11 mouse cellular contexts compared by ENCODE assay signal in genomic region chr7:117699343-117699985, GRCm38 (mm10).
DNase-seq lines count a peak whose midpoint lies in the region; ATAC-seq lines count a peak whose summit lies in the region.
"Had no signal": no experiment of that assay in that cellular context is flagged by ENCODE, and none has a peak within 500 bp of the region (broad histone marks: within the 10 kb centered on the region; RNA-seq: fewer than 3 reads in every experiment).

No protein-coding gene starts in this region.

- no peak overlapping the region for H3K4me3 ChIP-seq in midbrain, embryonic 11.5 days (ENCODE audit: low read depth, low read length)
- no peak overlapping the region for H3K4me3 ChIP-seq in midbrain, embryonic 10.5 days
- H3K4me3 ChIP-seq in hindbrain, embryonic 12.5 days, result no peak overlapping the region
- no peak overlapping the region for H3K4me3 ChIP-seq in kidney, embryonic 15.5 days (replicated peaks)
- H3K4me3 ChIP-seq: myocyte had no signal

- no peaks in the 10 kb centered on the region for H3K36me3 ChIP-seq in midbrain, embryonic 11.5 days (ENCODE audit: control insufficient read depth, insufficient read depth, low read length)
- H3K36me3 ChIP-seq in midbrain, embryonic 10.5 days, result no peaks in the 10 kb centered on the region
- no peaks in the 10 kb centered on the region for H3K36me3 ChIP-seq in hindbrain, embryonic 12.5 days
- no peaks in the 10 kb centered on the region for H3K36me3 ChIP-seq in kidney, embryonic 15.5 days

- DNase-seq in midbrain, embryonic 11.5 days (ENCODE audit: low spot score, missing footprints), result peak; percentile 85
- DNase-seq in midbrain, embryonic 10.5 days (ENCODE audit: low spot score), result no peak
- DNase-seq in left cerebral cortex, postnatal 25 days (ENCODE audit: low spot score in 2 of 2), result peak; percentile 79 to 92
- DNase-seq in right cerebral cortex, postnatal 25 days, result peak; percentile 68
- no peak for DNase-seq in kidney, adult 9 months
- DNase-seq: adrenal gland, postnatal 25 days; kidney, postnatal 10 days had no signal

- no peak overlapping the region for H3K27ac ChIP-seq in midbrain, embryonic 11.5 days (ENCODE audit: low read depth, low read length)
- no peak overlapping the region for H3K27ac ChIP-seq in midbrain, embryonic 10.5 days (replicated peaks)
- H3K27ac ChIP-seq in hindbrain, embryonic 12.5 days, result 0 out of 2 replicates have a peak overlapping the region, but pooled peaks have one; percentile 55
- H3K27ac ChIP-seq in kidney, embryonic 15.5 days, result no peak overlapping the region

- WGBS in midbrain, embryonic 11.5 days, result 72% methylated on average over 4 of the region's 4 CpGs
- WGBS in midbrain, embryonic 10.5 days, result 81% methylated on average over 4 of the region's 4 CpGs
- 73% methylated on average over 4 of the region's 4 CpGs for WGBS in hindbrain, embryonic 12.5 days
- 70% methylated on average over 4 of the region's 4 CpGs for WGBS in kidney, embryonic 15.5 days

- peak; percentile 40; the same call in 1 of the 2 replicates for ATAC-seq in midbrain, embryonic 11.5 days (ENCODE audit: low FRiP score)
- ATAC-seq in hindbrain, embryonic 12.5 days (ENCODE audit: low FRiP score), result peak; percentile 54
- ATAC-seq in kidney, embryonic 15.5 days (replicated peaks; ENCODE audit: low FRiP score), result no peak
- no peak for ATAC-seq in erythroid progenitor cell, adult 5-6 weeks (replicated peaks; ENCODE audit: low FRiP score, poor library complexity, severe bottlenecking)

- H3K4me1 ChIP-seq in midbrain, embryonic 11.5 days (ENCODE audit: control insufficient read depth, insufficient read depth, low read length), result no peaks in the 10 kb centered on the region
- peaks cover 8% of the 10 kb centered on the region for H3K4me1 ChIP-seq in midbrain, embryonic 10.5 days
- H3K4me1 ChIP-seq in hindbrain, embryonic 12.5 days, result peaks cover 5% of the 10 kb centered on the region; the same call in 1 of the 2 replicates
- H3K4me1 ChIP-seq in kidney, embryonic 15.5 days, result no peaks in the 10 kb centered on the region

- H3K9ac ChIP-seq in midbrain, embryonic 11.5 days (ENCODE audit: low read length), result no peak overlapping the region
- H3K9ac ChIP-seq in hindbrain, embryonic 12.5 days, result no peak overlapping the region
- no peak overlapping the region for H3K9ac ChIP-seq in kidney, embryonic 15.5 days

- no peaks in the 10 kb centered on the region for H3K27me3 ChIP-seq in midbrain, embryonic 11.5 days (ENCODE audit: control insufficient read depth, insufficient read depth, low read length)
- H3K27me3 ChIP-seq in midbrain, embryonic 10.5 days (ENCODE audit: low read depth, poor library complexity, severe bottlenecking), result no peaks in the 10 kb centered on the region
- H3K27me3 ChIP-seq in hindbrain, embryonic 12.5 days, result no peaks in the 10 kb centered on the region
- H3K27me3 ChIP-seq in kidney, embryonic 15.5 days, result no peaks in the 10 kb centered on the region

- intact Hi-C loops in left cerebral cortex, postnatal 25 days (cut with DNase I), result loop anchor here (2.0 kb wide), 1 partner anchor 221 kb away; no protein-coding TSS in a partner anchor

- no peak overlapping the region for H3K4me2 ChIP-seq in midbrain, embryonic 11.5 days
- H3K4me2 ChIP-seq in hindbrain, embryonic 12.5 days (replicated peaks), result no peak overlapping the region
- no peak overlapping the region for H3K4me2 ChIP-seq in kidney, embryonic 15.5 days

- H3K9me3 ChIP-seq in midbrain, embryonic 11.5 days (ENCODE audit: control insufficient read depth, low read length), result no peaks in the 10 kb centered on the region
- no peaks in the 10 kb centered on the region for H3K9me3 ChIP-seq in midbrain, embryonic 10.5 days (replicated peaks)
- no peaks in the 10 kb centered on the region for H3K9me3 ChIP-seq in hindbrain, embryonic 12.5 days (replicated peaks)
- no peaks in the 10 kb centered on the region for H3K9me3 ChIP-seq in kidney, embryonic 15.5 days (replicated peaks)

Comparison
In these comparisons a context has a peak if more than half of its experiments do, and no peak if none do; other contexts are left out.
1. DNase-seq: peak in midbrain, embryonic 11.5 days (single experiment), left cerebral cortex, postnatal 25 days (2 of 2) and right cerebral cortex, postnatal 25 days (single experiment); none in midbrain, embryonic 10.5 days (single experiment) and kidney, adult 9 months (single experiment).
2. ATAC-seq: peak in midbrain, embryonic 11.5 days (single experiment) and hindbrain, embryonic 12.5 days (single experiment); none in kidney, embryonic 15.5 days (single experiment) and erythroid progenitor cell, adult 5-6 weeks (single experiment).